Mouse (Mus musculus) lung, adult 2 months (tissue): ENCODE measurements at regions not wholly inside any gene's neighbourhood (a gene's known extent, or its start where the extent isn't known, plus 50 kb on each side); places are given as distances from the start of the nearest gene placed in this dataset.

ENCODE experiments used
- CTCF ChIP-seq: fragments of 200-500 bp; IDR thresholded peaks from 2 replicates; pipeline ENCODE4 v1.5.1; 2011; ENCODE audit warnings: mild to moderate bottlenecking, low read length, control low read depth; ENCODE audit not compliant: insufficient read depth
- POLR2A ChIP-seq: fragments of 200-500 bp; IDR thresholded peaks from 2 replicates; pipeline ENCODE4 v1.6.1; 2011; ENCODE audit warnings: low read depth, mild to moderate bottlenecking, control low read depth, low read length, borderline replicate concordance; ENCODE audit errors: extremely low read depth

- TF ChIP-seq CTCF (no peak), POLR2A (no peak)
These were observed 1310.3 kb upstream of the A1bg start for GRCm38 (mm10) chr15:62233154-62233553.
